Mouse (Mus musculus) limb, embryonic 14.5 days (tissue): ENCODE data around the gene Thsd4. TPM values are rescaled to one million over a fixed set of nuclear protein-coding genes. Genes with fewer than 3 reads are reported as not detected.

Experiments used
- ATAC-seq: fragments of 200-750 bp; cut with Nextera tagmentation; 2 replicates; pipeline ENCODE4 v1.8.0; 2017; ENCODE audit warnings: low read depth, moderate number of reproducible peaks, moderate TSS enrichment; ENCODE audit not compliant: low FRiP score
- DNase-seq: peaks from one replicate; pipeline ENCODE4 v3.0.0-alpha.2; 2015; ENCODE audit warnings: low spot score
- H3K27ac ChIP-seq: fragments of 300-500 bp; sonication (generic); replicated peaks from 2 replicates; pipeline ENCODE4 v1.5.1; 2014; ENCODE audit warnings: low read depth, mild to moderate bottlenecking, low read length, moderate library complexity, mixed read lengths
- H3K27me3 ChIP-seq: fragments of 300-500 bp; sonication (generic); 2 replicates; pipeline ENCODE4 v1.6.1; 2014; ENCODE audit warnings: low read length, mixed read lengths; ENCODE audit not compliant: control insufficient read depth, insufficient read depth
- H3K36me3 ChIP-seq: fragments of 300-500 bp; sonication (generic); 2 replicates; pipeline ENCODE4 v1.6.1; 2014; ENCODE audit warnings: mild to moderate bottlenecking, low read length, moderate library complexity, mixed read lengths; ENCODE audit not compliant: control insufficient read depth, insufficient read depth
- H3K4me1 ChIP-seq: fragments of 300-500 bp; sonication (generic); 2 replicates; pipeline ENCODE4 v1.6.1; 2014; ENCODE audit warnings: antibody characterized with exemption, low read length, mixed read lengths; ENCODE audit not compliant: control insufficient read depth, insufficient read depth
- H3K4me2 ChIP-seq: fragments of 300-500 bp; sonication (generic); replicated peaks from 2 replicates; pipeline ENCODE4 v1.6.1; 2014; ENCODE audit warnings: low read depth, mild to moderate bottlenecking, low read length, moderate library complexity; ENCODE audit not compliant: severe bottlenecking
- H3K4me3 ChIP-seq: fragments of 300-500 bp; sonication (generic); replicated peaks from 2 replicates; pipeline ENCODE4 v1.5.1; 2014; ENCODE audit warnings: low read length
- H3K9ac ChIP-seq: fragments of 300-500 bp; sonication (generic); 2 replicates; pipeline ENCODE4 v1.6.1; 2014; ENCODE audit warnings: mild to moderate bottlenecking, low read depth, low read length, moderate library complexity; ENCODE audit not compliant: severe bottlenecking
- H3K9me3 ChIP-seq: fragments of 300-500 bp; sonication (generic); 2 replicates; pipeline ENCODE4 v1.6.1; 2016; ENCODE audit warnings: low read length; ENCODE audit not compliant: control insufficient read depth
- POLR2A ChIP-seq: fragments of 200-500 bp; IDR thresholded peaks from 2 replicates; pipeline ENCODE4 v1.8.0; 2012; ENCODE audit warnings: inconsistent platforms, mild to moderate bottlenecking, moderate library complexity, borderline replicate concordance; ENCODE audit not compliant: insufficient read depth, insufficient read length; ENCODE audit errors: extremely low read depth
- WGBS: fragments of 180-500 bp; shearing (Covaris S2); extraction: QIAGEN DNeasy Blood & Tissue Kit; methylation state at CpG from one replicate; pipeline ENCODE4 v1.1.7; 2014; 5-methylcytosine and 5-hydroxymethylcytosine counted together
- polyA plus RNA-seq, 2 experiments: library from polyadenylated mRNA; depleted of rRNA in 1 of 2; stranded (reverse) in 1 of 2; unstranded in 1 of 2; fragments of >200 nt; fragmentation: Nextera tagmentation in 1 of 2; extraction: Ambion mirVana in 1 of 2; gene quantifications; 2 replicates each; pipeline versions ENCODE4 v1.2.1 to v1.2.3; 2012 to 2014

Gene Thsd4
- polyA plus RNA-seq, 2 experiments: 30.8 to 31.2 TPM

DNA sequence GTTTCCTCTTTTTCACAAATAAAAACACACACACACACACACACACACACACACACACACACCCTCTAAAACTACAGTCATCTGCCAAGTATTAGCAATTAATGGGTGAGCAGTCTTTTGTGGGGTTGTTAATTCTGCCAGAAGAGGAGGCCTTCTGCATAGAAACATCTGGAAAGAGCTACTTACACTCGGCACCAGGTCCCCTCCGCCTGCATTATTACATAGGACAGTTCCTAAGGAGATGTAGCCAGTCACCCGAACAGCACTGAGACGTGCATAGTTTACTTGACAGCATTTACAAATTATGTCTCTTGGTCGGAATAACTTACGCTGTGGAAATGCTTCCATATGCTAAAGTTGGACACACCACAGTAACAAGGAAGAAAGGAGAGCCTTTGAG is 43.0 kb downstream of the Thsd4 start:
- ATAC-seq (peak; percentile 60; the same call in 1 of the 2 replicates), DNase-seq (peak; percentile 40)
- TF ChIP-seq POLR2A: no peak
- Histone ChIP-seq H3K27me3 (no peaks in the 10 kb centered on the region), H3K9ac (no peak overlapping the region), H3K27ac (no peak overlapping the region), H3K4me2 (no peak overlapping the region), H3K36me3 (no peaks in the 10 kb centered on the region), H3K4me3 (no peak overlapping the region), H3K9me3 (no peaks in the 10 kb centered on the region), H3K4me1 (peaks cover 21% of the 10 kb centered on the region)
- 24% methylated on average over 6 of the region's 6 CpGs for WGBS

DNA sequence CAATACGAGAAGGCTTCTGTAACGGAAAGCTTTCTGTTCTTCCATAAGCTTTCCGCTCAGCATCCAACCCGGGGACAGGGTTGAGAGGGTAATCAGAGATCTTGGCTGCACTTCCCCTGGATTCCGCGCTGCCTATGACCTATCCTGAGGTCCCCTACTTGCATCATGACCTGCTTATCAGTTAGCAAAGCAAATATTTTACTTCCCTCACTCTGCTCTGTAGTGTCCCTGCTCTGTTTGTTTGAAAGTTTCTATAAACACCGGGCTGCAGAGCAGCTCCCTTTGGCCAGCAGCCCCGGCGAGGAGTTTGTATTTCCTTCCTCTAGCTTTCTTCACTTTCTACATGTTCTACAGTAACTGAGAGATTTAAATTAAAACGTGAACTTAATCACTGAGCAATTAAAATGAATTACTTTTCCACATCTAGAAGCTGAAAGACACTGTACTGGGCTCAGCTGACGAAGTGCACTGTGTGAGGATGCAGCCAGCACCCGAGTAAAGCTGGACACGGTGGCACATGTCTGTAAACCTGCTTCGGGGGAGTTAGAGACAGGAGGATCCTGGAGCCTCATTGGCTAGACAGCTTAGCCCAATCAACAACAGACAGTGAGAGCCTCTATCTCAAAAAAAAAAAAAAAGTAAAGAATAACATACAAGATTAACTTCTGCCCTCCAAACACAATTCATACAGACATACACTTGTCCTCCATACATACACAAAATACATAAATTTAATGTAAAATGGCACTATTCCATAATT is 43.7 kb downstream of the Thsd4 start:
- Histone ChIP-seq H3K9me3 (no peaks in the 10 kb centered on the region), H3K36me3 (no peaks in the 10 kb centered on the region), H3K27ac (no peak overlapping the region), H3K4me2 (no peak overlapping the region), H3K4me1 (peaks cover 21% of the 10 kb centered on the region), H3K4me3 (no peak overlapping the region), H3K9ac (no peak overlapping the region), H3K27me3 (no peaks in the 10 kb centered on the region)
- no peak for ATAC-seq
- whole genome bisulfite sequencing: 49% methylated on average over 14 of the region's 14 CpGs
- TF ChIP-seq POLR2A: no peak
- DNase-seq: no peak

DNA sequence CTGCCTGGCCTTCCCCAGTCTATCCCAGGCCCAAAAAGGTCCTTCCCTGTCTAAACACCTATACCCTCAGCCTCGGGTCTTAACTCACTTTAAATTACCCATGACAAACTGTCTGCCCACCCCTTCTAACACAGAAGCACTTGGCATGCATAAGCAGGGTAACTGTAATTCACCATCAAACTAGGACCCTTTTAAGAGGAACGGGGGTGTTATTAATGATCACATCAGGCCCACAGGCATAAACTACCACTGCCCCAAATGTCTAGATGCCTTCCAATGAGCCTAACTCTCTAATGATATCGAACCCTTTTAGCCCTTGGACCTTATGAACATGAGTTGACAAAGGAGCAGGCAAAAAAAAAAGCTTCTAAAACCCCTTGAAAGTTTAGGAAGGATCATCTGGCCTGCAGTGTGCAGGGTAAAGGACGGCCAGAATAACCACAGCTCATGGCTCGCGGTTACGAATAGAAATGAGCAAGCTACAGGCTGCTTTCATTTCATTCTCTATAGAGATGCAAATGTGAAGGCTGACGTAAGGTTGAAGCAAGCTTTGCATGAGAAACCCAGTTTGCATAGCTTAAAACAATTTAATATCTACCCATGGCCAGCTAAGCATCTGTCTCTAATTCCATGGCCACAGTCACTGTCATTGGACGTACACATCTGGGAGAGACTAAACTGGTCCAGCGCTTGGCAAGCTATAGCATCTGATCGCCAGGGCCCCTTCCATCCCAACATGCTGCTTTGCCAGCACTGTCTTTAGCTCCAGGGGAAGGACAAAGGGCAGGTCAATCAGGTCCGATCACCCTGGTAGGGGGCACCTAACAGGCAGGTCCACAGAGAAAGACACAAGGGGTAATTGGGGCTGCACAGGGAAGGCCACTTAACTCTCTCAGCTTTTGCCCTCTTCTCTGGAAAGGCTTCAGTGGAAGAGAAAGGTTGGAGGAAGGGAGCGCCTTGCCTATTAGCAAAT is 61.5 kb downstream of the Thsd4 start:
- no peak for DNase-seq
- Histone ChIP-seq H3K9me3 (no peaks in the 10 kb centered on the region), H3K27me3 (no peaks in the 10 kb centered on the region), H3K36me3 (no peaks in the 10 kb centered on the region), H3K4me2 (no peak overlapping the region), H3K4me3 (no peak overlapping the region), H3K27ac (no peak overlapping the region), H3K9ac (no peak overlapping the region), H3K4me1 (peaks cover 12% of the 10 kb centered on the region; the same call in 1 of the 2 replicates)
- 85% methylated on average over 13 of the region's 13 CpGs for WGBS
- no peak for TF ChIP-seq POLR2A
- no peak for ATAC-seq

DNA sequence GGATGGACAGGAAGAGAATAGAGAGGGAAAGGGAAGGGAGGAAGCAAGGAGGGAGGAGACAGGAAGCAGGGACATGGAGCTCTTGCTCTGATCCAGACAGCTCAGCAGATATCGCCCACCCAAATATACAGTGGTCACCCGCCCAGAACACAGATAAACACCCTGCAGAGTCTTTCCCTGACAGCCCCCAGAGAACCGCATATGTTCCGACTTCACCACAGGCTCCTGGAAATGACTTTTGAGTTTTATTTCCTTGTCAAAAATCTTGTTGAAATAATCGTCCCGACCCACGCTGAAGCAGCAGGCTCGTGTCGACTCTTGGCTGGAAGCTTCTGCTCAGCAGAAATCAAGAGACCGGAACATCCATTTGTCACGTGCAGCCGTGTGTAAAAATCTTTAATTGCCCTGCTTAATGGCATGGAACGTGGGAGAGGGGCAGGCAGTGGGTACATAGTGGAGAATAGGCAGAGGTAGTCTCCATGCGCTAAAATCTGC is 63.3 kb downstream of the Thsd4 start:
- no peak for TF ChIP-seq POLR2A
- WGBS: 62% methylated on average over 14 of the region's 14 CpGs
- H3K36me3 ChIP-seq: no peaks in the 10 kb centered on the region
- ATAC-seq (no peak), DNase-seq (no peak)
- H3K4me3 ChIP-seq: no peak overlapping the region
- H3K4me2 ChIP-seq: no peak overlapping the region
- H3K27me3 ChIP-seq: no peaks in the 10 kb centered on the region
- peaks cover 19% of the 10 kb centered on the region for H3K4me1 ChIP-seq
- H3K9me3 ChIP-seq: no peaks in the 10 kb centered on the region
- no peak overlapping the region for H3K9ac ChIP-seq
- H3K27ac ChIP-seq: no peak overlapping the region

DNA sequence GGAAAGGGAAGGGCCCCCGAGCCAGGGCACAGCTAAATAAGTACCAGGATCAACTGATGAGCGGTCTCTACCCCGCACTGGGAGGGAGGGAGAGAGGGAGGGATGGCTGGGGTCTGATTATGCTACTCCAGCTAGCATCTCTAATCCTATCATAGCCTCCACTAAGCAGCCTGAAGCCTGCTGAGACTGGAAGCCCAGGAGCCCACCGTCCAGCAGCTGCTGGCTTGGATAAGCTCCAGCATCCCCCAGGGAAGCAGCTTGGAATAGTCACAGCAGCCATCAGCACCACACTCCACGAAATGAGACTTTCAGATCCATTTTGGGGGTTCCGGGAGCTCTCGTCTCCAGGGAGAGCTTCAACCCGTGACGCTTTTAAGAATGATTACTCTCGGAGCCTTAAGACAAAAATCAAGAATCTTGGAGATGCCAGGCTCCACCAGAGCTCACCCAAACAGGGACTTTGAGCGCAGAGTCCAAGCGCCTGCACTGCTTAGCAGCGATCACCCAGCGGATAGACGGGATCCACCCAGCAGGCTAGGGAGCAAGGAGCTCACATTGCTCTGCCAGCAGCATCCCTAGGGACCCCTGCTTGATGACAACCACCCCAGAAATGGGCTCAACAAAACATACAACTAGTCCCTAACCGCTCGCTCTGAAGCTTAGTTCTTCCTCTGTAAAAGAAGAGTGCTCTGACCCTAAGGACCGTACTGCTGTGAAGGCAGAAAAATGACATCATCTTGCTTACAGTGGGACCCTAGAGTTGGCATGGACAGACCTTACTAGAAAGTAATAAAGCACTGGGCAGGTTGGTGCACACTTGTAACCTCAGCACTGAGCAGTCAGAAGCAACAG is 64.3 kb downstream of the Thsd4 start:
- Histone ChIP-seq H3K27ac (no peak overlapping the region), H3K9ac (no peak overlapping the region), H3K27me3 (no peaks in the 10 kb centered on the region), H3K4me1 (peaks cover 19% of the 10 kb centered on the region), H3K4me2 (no peak overlapping the region), H3K36me3 (no peaks in the 10 kb centered on the region), H3K9me3 (no peaks in the 10 kb centered on the region), H3K4me3 (no peak overlapping the region)
- ATAC-seq (no peak), DNase-seq (peak; percentile 22)
- 67% methylated on average over 18 of the region's 18 CpGs for WGBS
- TF ChIP-seq POLR2A: no peak
